ENCODE assay signal across 39 mouse cellular contexts in genomic region chr4:152277916-152278315, GRCm38 (mm10). TPM values are rescaled to one million over a fixed set of nuclear protein-coding genes. Genes with fewer than 3 reads are reported as not detected.
DNase-seq lines count a peak whose midpoint lies in the region; ATAC-seq and TF ChIP-seq lines count a peak whose summit lies in the region.
"Had no signal": no experiment of that assay in that cellular context is flagged by ENCODE, and none has a peak within 500 bp of the region (broad histone marks: within the 10 kb centered on the region; RNA-seq: fewer than 3 reads in every experiment).

No protein-coding gene starts in this region.

- no peak overlapping the region for H3K9ac ChIP-seq in heart, adult 2 months (ENCODE audit: low read depth, low read length)
- no peak overlapping the region for H3K9ac ChIP-seq in liver, embryonic 14.5 days (replicated peaks)
- no peak overlapping the region for H3K9ac ChIP-seq in ES-Bruce4 (ENCODE audit: low read depth, poor library complexity, severe bottlenecking)
- H3K9ac ChIP-seq: heart, embryonic 12.5 days; hindbrain, embryonic 15.5 days; limb, embryonic 15.5 days; midbrain, embryonic 12.5 days; neural tube, embryonic 15.5 days; stomach, embryonic 15.5 days had no signal

- no peaks in the 10 kb centered on the region for H3K79me2 ChIP-seq in heart, adult 2 months (replicated peaks; ENCODE audit: control insufficient read depth, insufficient read depth, low read length)

- no peaks in the 10 kb centered on the region for H3K36me3 ChIP-seq in heart, adult 2 months (ENCODE audit: control insufficient read depth, insufficient read depth, low read length)
- no peaks in the 10 kb centered on the region for H3K36me3 ChIP-seq in liver, embryonic 14.5 days (replicated peaks; ENCODE audit: control insufficient read depth, insufficient read depth, low read depth)
- no peaks in the 10 kb centered on the region for H3K36me3 ChIP-seq in ES-Bruce4 (ENCODE audit: control insufficient read depth, insufficient read depth, low read length, poor library complexity, severe bottlenecking)
- H3K36me3 ChIP-seq: hindbrain, embryonic 15.5 days; limb, embryonic 10.5 days; midbrain, embryonic 12.5 days; stomach, embryonic 15.5 days had no signal

- no peak for TF ChIP-seq POLR2A in heart, adult 2 months (IDR thresholded peaks at IDR 0.05; ENCODE audit: insufficient read depth, low read depth, low read length)
- no peak for TF ChIP-seq POLR2A in ES-Bruce4 (IDR thresholded peaks at IDR 0.05; ENCODE audit: insufficient read depth, low read length)

- peaks cover 6% of the 10 kb centered on the region for H3K27me3 ChIP-seq in heart, adult 2 months (ENCODE audit: control insufficient read depth, insufficient read depth, low read length)
- H3K27me3 ChIP-seq in liver, embryonic 14.5 days (ENCODE audit: control insufficient read depth, insufficient read depth, low read length): peaks cover 49% of the 10 kb centered on the region
- 0 out of 2 replicates have a peak, but pooled peaks cover 2% of the 10 kb centered on the region for H3K27me3 ChIP-seq in ES-Bruce4 (ENCODE audit: control insufficient read depth, insufficient read depth, low read length, poor library complexity, severe bottlenecking)
- H3K27me3 ChIP-seq: Patski had no signal

- H3K4me3 ChIP-seq in heart, adult 2 months: no peak overlapping the region
- no peak overlapping the region for H3K4me3 ChIP-seq in liver, embryonic 14.5 days (ENCODE audit: insufficient read depth in 1 of 2, low read depth in 2 of 2, low read length in 2 of 2)
- no peak overlapping the region for H3K4me3 ChIP-seq in ES-Bruce4 (ENCODE audit: low read depth, low read length)
- H3K4me3 ChIP-seq: heart, embryonic 12.5 days; hindbrain, embryonic 15.5 days; limb, embryonic 10.5 days; limb, embryonic 15.5 days; megakaryocyte, embryonic 14.5 days; midbrain, embryonic 12.5 days; neural tube, embryonic 15.5 days; stomach, embryonic 15.5 days had no signal

- 78% methylated on average over 2 of the region's 2 CpGs for WGBS in heart, adult 2 months
- 77% methylated on average over 2 of the region's 2 CpGs for WGBS in liver, embryonic 14.5 days (ENCODE audit: insufficient replicate concordance)

- peak; percentile 5; the same call in 1 of the 2 replicates for TF ChIP-seq CTCF in heart, adult 2 months (IDR thresholded peaks at IDR 0.05)
- TF ChIP-seq CTCF in liver, embryonic 14.5 days (IDR thresholded peaks at IDR 0.05; ENCODE audit: low read depth): peak; percentile 33; the same call in 1 of the 2 replicates
- TF ChIP-seq CTCF in ES-Bruce4 (IDR thresholded peaks at IDR 0.05; ENCODE audit: low read depth, low read length): peak; percentile 55

- H3K4me2 ChIP-seq in liver, embryonic 14.5 days (ENCODE audit: low read depth): no peak overlapping the region
- H3K4me2 ChIP-seq: heart, embryonic 12.5 days; hindbrain, embryonic 15.5 days; limb, embryonic 15.5 days; midbrain, embryonic 12.5 days; neural tube, embryonic 15.5 days; stomach, embryonic 15.5 days had no signal

- no peaks in the 10 kb centered on the region for H3K9me3 ChIP-seq in liver, embryonic 14.5 days (ENCODE audit: control insufficient read depth, low read length)
- H3K9me3 ChIP-seq in ES-Bruce4 (replicated peaks; ENCODE audit: control insufficient read depth, insufficient read depth, low read length, poor library complexity, severe bottlenecking): no peaks in the 10 kb centered on the region
- H3K9me3 ChIP-seq: heart, embryonic 12.5 days; hindbrain, embryonic 15.5 days; limb, embryonic 10.5 days; limb, embryonic 15.5 days; midbrain, embryonic 12.5 days; neural tube, embryonic 15.5 days; stomach, embryonic 15.5 days had no signal

- no peak for DNase-seq in heart, adult 2 months
- DNase-seq in heart, postnatal 4 days: no peak
- DNase-seq in liver, embryonic 14.5 days (ENCODE audit: low read depth in 3 of 3, low spot score in 3 of 3): no peak
- DNase-seq in liver (no peak), R1 (ENCODE audit: low read depth, low spot score) (peak; percentile 91)
- no peak for DNase-seq in right cerebral cortex, postnatal 4 days
- no peak for DNase-seq in T-cell, adult 2 months (ENCODE audit: low spot score)
- DNase-seq: adrenal gland, adult 2 months; adrenal gland, postnatal 36 days; cerebellum, adult 8-10 months; cerebellum, postnatal 36 days; gastrocnemius, postnatal 36 days; heart, adult 18-20 months; kidney, adult 9 months; kidney, postnatal 14 days; lung, postnatal 4 days; retina, postnatal 1 day; right cerebral cortex, postnatal 14 days; thymus, adult 2 months; thymus, postnatal 4 days had no signal

- ATAC-seq in liver, embryonic 14.5 days (ENCODE audit: insufficient read depth): no peak
- ATAC-seq: activated CD4-positive, CD25-positive, alpha-beta regulatory T cell, adult 4 months; forebrain, embryonic 14.5 days; Patski had no signal

- H3K27ac ChIP-seq in heart, adult 2 months: no peak overlapping the region
- H3K27ac ChIP-seq in liver, embryonic 14.5 days: no peak overlapping the region
- H3K27ac ChIP-seq in ES-Bruce4 (ENCODE audit: insufficient read depth, low read length): no peak overlapping the region
- H3K27ac ChIP-seq: hindbrain, embryonic 15.5 days; limb, embryonic 10.5 days; limb, embryonic 15.5 days; midbrain, embryonic 12.5 days; neural tube, embryonic 15.5 days; stomach, embryonic 15.5 days had no signal

- TF ChIP-seq EP300 in heart, adult 2 months (IDR thresholded peaks at IDR 0.05; ENCODE audit: insufficient read depth, low read depth, low read length): no peak
- TF ChIP-seq EP300 in liver, embryonic 14.5 days (IDR thresholded peaks at IDR 0.05; ENCODE audit: low read depth): no peak
- TF ChIP-seq EP300 in ES-Bruce4 (IDR thresholded peaks at IDR 0.05; ENCODE audit: insufficient read depth, low read depth, low read length): no peak

- intact Hi-C loops in heart, adult 2 months (cut with DNase I): no loop called here

- peaks cover 7% of the 10 kb centered on the region for H3K4me1 ChIP-seq in heart, adult 2 months (ENCODE audit: control insufficient read depth, insufficient read depth, low read length)
- no peaks in the 10 kb centered on the region for H3K4me1 ChIP-seq in liver, embryonic 14.5 days (replicated peaks; ENCODE audit: control insufficient read depth in 2 of 2, insufficient read depth in 2 of 2, low read length in 1 of 2)
- peaks cover 4% of the 10 kb centered on the region for H3K4me1 ChIP-seq in ES-Bruce4 (ENCODE audit: control insufficient read depth, insufficient read depth, low read length)

RNA-seq across cellular contexts. Expression of gene Gpr153, which starts 3.9 kb away (rescaled TPM):
- total RNA-seq in heart, adult 2 months (2021): 10 to 100 TPM in 1 of 2 experiments, 1 to 10 TPM in 1; 8.6 to 11.9 TPM
- 18.0 and 24.0 TPM in 2 replicates for polyA plus RNA-seq in heart, adult 2 months (2012; rRNA removed)
- total RNA-seq in heart, postnatal 4 days (2021): 10 to 100 TPM; 30.1 to 30.6 TPM
- 1.1 and 1.2 TPM in 2 replicates for polyA plus RNA-seq in liver, embryonic 14.5 days (2012; rRNA removed)
- polyA plus RNA-seq in liver, embryonic 14.5 days (2014; fragmentation: Nextera tagmentation; extraction: Ambion mirVana): 0.58 and 0.59 TPM in 2 replicates
- polyA plus RNA-seq in ES-Bruce4 (2011; ENCODE audit: insufficient read depth, insufficient read length, low read depth, missing spikeins): 7.2 and 7.9 TPM in 2 replicates
- total RNA-seq: hematopoietic stem cell, adult 5-6 weeks had no signal
- polyA plus RNA-seq: activated CD4-positive, CD25-positive, alpha-beta regulatory T cell, adult 4 months had no signal

RNA-seq across cellular contexts. Expression of gene Hes3, which starts 13.5 kb away (rescaled TPM):
- not detected for total RNA-seq in heart, adult 2 months (2021)
- not detected in 2 replicates for polyA plus RNA-seq in heart, adult 2 months (2012; rRNA removed)
- total RNA-seq in heart, postnatal 4 days (2021): not detected
- not detected in 2 replicates for polyA plus RNA-seq in liver, embryonic 14.5 days (2012; rRNA removed)
- not detected in 2 replicates for polyA plus RNA-seq in liver, embryonic 14.5 days (2014; fragmentation: Nextera tagmentation; extraction: Ambion mirVana)
- not detected in 2 replicates for polyA plus RNA-seq in ES-Bruce4 (2011; ENCODE audit: insufficient read depth, insufficient read length, low read depth, missing spikeins)
- total RNA-seq: adrenal gland, adult 2 months; adrenal gland, postnatal 36 days; G1E; gastrocnemius, postnatal 36 days; heart, adult 18-20 months; hematopoietic stem cell, adult 5-6 weeks; layer of hippocampus, postnatal 10 days had no signal
- polyA plus RNA-seq: activated CD4-positive, CD25-positive, alpha-beta regulatory T cell, adult 4 months; adrenal gland, adult 2 months; forebrain, embryonic 14.5 days; G1E; heart, embryonic 12.5 days; heart, postnatal 0 days; intestine, embryonic 14.5 days; limb, embryonic 10.5 days; limb, embryonic 15.5 days; liver, embryonic 16.5 days; lung, embryonic 16.5 days; stomach, embryonic 15.5 days had no signal

RNA-seq across cellular contexts. Expression of gene Icmt, which starts 19.1 kb away (rescaled TPM):
- total RNA-seq in heart, adult 2 months (2021): 10 to 100 TPM; 26.4 to 28.2 TPM
- polyA plus RNA-seq in heart, adult 2 months (2012; rRNA removed): 17.7 and 27.2 TPM in 2 replicates
- 10 to 100 TPM; 32.1 to 33.3 TPM for total RNA-seq in heart, postnatal 4 days (2021)
- 6.0 and 6.5 TPM in 2 replicates for polyA plus RNA-seq in liver, embryonic 14.5 days (2012; rRNA removed)
- 7.0 and 10.1 TPM in 2 replicates for polyA plus RNA-seq in liver, embryonic 14.5 days (2014; fragmentation: Nextera tagmentation; extraction: Ambion mirVana)
- 21.4 and 22.8 TPM in 2 replicates for polyA plus RNA-seq in ES-Bruce4 (2011; ENCODE audit: insufficient read depth, insufficient read length, low read depth, missing spikeins)

RNA-seq across cellular contexts. Expression of gene Rnf207, which starts 40.9 kb away (rescaled TPM):
- 10 to 100 TPM; 34.5 to 47.7 TPM for total RNA-seq in heart, adult 2 months (2021)
- 155 and 167 TPM in 2 replicates for polyA plus RNA-seq in heart, adult 2 months (2012; rRNA removed)
- total RNA-seq in heart, postnatal 4 days (2021): 100 to 1,000 TPM; 105 to 116 TPM
- 0.16 and 0.18 TPM in 2 replicates for polyA plus RNA-seq in liver, embryonic 14.5 days (2012; rRNA removed)
- 0.04 TPM in 1 of 2 replicates, not detected in the other for polyA plus RNA-seq in liver, embryonic 14.5 days (2014; fragmentation: Nextera tagmentation; extraction: Ambion mirVana)
- polyA plus RNA-seq in ES-Bruce4 (2011; ENCODE audit: insufficient read depth, insufficient read length, low read depth, missing spikeins): 3.2 and 4.2 TPM in 2 replicates
- total RNA-seq: gastrocnemius, postnatal 36 days had no signal
- polyA plus RNA-seq: activated CD4-positive, CD25-positive, alpha-beta regulatory T cell, adult 4 months; G1E; liver, embryonic 16.5 days had no signal

RNA-seq across cellular contexts. Expression of gene Rpl22, which starts 47.6 kb away (rescaled TPM):
- 100 to 1,000 TPM; 242 to 276 TPM for total RNA-seq in heart, adult 2 months (2021)
- 40.9 and 76.8 TPM in 2 replicates for polyA plus RNA-seq in heart, adult 2 months (2012; rRNA removed)
- total RNA-seq in heart, postnatal 4 days (2021): 100 to 1,000 TPM; 312 to 319 TPM
- 163 and 443 TPM in 2 replicates for polyA plus RNA-seq in liver, embryonic 14.5 days (2012; rRNA removed)
- 298 and 303 TPM in 2 replicates for polyA plus RNA-seq in liver, embryonic 14.5 days (2014; fragmentation: Nextera tagmentation; extraction: Ambion mirVana)
- 1,917 and 1,978 TPM in 2 replicates for polyA plus RNA-seq in ES-Bruce4 (2011; ENCODE audit: insufficient read depth, insufficient read length, low read depth, missing spikeins)

Comparison
In these comparisons a context has a peak if more than half of its experiments do, and no peak if none do; other contexts are left out.
1. CTCF ChIP-seq: peak in every context shown above with its lines; median percentile 55 in ES-Bruce4; 33 in liver, embryonic 14.5 days; 5 in heart, adult 2 months.